Mouse (Mus musculus) hindbrain, embryonic 13.5 days (tissue): ENCODE data around the gene Ctbp2. TPM values are rescaled to one million over a fixed set of nuclear protein-coding genes. Genes with fewer than 3 reads are reported as not detected.

Source experiments
- ATAC-seq: fragments of 200-750 bp; cut with Nextera tagmentation; 2 replicates; pipeline ENCODE4 v1.8.0; 2017; ENCODE audit warnings: moderate TSS enrichment; ENCODE audit not compliant: low FRiP score
- H3K27ac ChIP-seq: fragments of 300-500 bp; sonication (generic); 2 replicates; pipeline ENCODE4 v1.5.1; 2015; ENCODE audit warnings: inconsistent platforms, mild to moderate bottlenecking, moderate library complexity
- H3K27me3 ChIP-seq: fragments of 300-500 bp; sonication (generic); 2 replicates; pipeline ENCODE4 v1.6.1; 2015; ENCODE audit warnings: mild to moderate bottlenecking, inconsistent platforms
- H3K36me3 ChIP-seq: fragments of 300-500 bp; sonication (generic); 2 replicates; pipeline ENCODE4 v1.6.1; 2015; ENCODE audit warnings: mild to moderate bottlenecking, inconsistent platforms
- H3K4me1 ChIP-seq: fragments of 300-500 bp; sonication (generic); replicated peaks from 2 replicates; pipeline ENCODE4 v1.6.1; 2015; ENCODE audit warnings: inconsistent platforms
- H3K4me2 ChIP-seq: fragments of 300-500 bp; sonication (generic); 2 replicates; pipeline ENCODE4 v1.6.1; 2015; ENCODE audit warnings: inconsistent platforms, mild to moderate bottlenecking, moderate library complexity
- H3K4me3 ChIP-seq: fragments of 300-500 bp; sonication (generic); 2 replicates; pipeline ENCODE4 v1.5.1; 2015; ENCODE audit warnings: mild to moderate bottlenecking, inconsistent platforms
- H3K9ac ChIP-seq: fragments of 300-500 bp; sonication (generic); 2 replicates; pipeline ENCODE4 v1.6.1; 2015; ENCODE audit warnings: mild to moderate bottlenecking, inconsistent platforms
- H3K9me3 ChIP-seq: fragments of 300-500 bp; sonication (generic); 2 replicates; pipeline ENCODE4 v1.6.1; 2016; ENCODE audit warnings: inconsistent platforms
- WGBS: fragments of 180-500 bp; shearing (Covaris S2); methylation state at CpG from one replicate; pipeline ENCODE4 v1.1.7; 2015; 5-methylcytosine and 5-hydroxymethylcytosine counted together
- polyA plus RNA-seq: library from polyadenylated mRNA; unstranded; fragments of >200 nt; fragmentation: Nextera tagmentation; extraction: Ambion mirVana; gene quantifications from 2 replicates; pipeline ENCODE4 v1.2.1, GENCODE M21; 2015

Gene Ctbp2
- polyA plus RNA-seq, 1 experiment from 2014 or later: 85.6 TPM

GRCm38 (mm10) chr7:132992967-132993615 is 131.1 kb downstream of the Ctbp2 start:
- no peak for ATAC-seq
- H3K9me3 ChIP-seq: no peaks in the 10 kb centered on the region

DNA sequence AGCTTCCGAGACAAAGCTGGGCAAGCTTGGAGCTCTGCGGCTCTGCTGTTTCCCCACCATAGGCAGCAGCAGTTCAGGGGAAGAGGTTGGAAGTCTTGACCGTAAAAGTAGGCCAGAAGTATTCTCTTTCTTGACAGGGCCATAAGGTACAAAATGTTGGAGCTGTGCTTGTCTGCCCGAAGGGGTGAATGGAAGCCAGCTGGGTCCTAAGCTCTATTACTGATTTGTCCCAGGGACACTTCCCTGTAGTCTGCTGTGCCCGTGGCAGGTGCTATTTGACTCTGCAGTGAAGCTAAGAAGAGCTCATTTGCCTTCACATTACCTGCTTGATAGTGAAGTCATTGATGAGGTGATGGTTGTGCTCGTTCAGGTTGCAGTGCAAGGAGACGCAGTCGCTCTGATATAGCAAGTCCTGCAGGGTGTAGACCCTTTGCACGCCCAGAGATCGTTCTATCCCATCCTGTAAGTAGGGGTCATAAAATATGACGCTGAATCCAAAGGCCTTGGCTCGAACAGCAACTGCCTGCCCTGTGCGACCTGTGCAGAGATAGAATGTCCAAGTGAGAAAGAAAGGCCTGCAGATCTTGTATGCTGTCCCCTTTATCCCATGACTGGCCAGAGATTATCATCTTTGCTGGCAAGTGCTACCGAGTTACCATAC is 132.8 kb downstream of the Ctbp2 start:
- Histone ChIP-seq H3K4me2 (no peak overlapping the region), H3K9me3 (no peaks in the 10 kb centered on the region), H3K36me3 (peaks cover 72% of the 10 kb centered on the region), H3K4me1 (peaks cover 24% of the 10 kb centered on the region), H3K9ac (no peak overlapping the region), H3K4me3 (no peak overlapping the region), H3K27ac (no peak overlapping the region), H3K27me3 (no peaks in the 10 kb centered on the region)
- ATAC-seq: no peak
- WGBS: 92% methylated on average over 14 of the region's 14 CpGs

More at GRCm38 (mm10) chr7:132992967-132993615, 131.1 kb downstream of the Ctbp2 start:
- Histone ChIP-seq H3K9ac (no peak overlapping the region), H3K36me3 (peaks cover 81% of the 10 kb centered on the region), H3K4me2 (no peak overlapping the region), H3K27me3 (no peaks in the 10 kb centered on the region), H3K27ac (no peak overlapping the region), H3K4me3 (no peak overlapping the region), H3K4me1 (peaks cover 24% of the 10 kb centered on the region)
- WGBS: 93% methylated on average over 9 of the region's 9 CpGs

DNA sequence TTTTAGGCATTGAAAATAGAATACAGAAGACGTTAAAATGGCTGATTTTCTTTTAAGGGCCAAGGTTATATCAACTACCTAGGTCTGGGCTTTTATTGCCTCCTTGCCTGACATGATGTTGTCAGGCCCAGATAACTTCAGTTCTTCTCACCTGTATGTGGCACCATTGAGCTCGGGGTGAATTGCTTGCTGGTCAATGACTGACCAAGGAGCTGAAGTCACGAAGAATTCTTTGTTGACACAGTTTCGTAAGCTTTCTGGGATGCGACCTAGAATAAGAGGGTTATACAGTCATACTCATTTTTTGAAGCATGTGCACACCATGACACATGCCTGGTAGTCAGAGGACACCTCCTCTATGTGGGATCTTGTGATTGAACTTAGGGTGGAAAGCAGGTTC is 134.3 kb downstream of the Ctbp2 start:
- ATAC-seq: no peak
- WGBS: 93% methylated on average over 5 of the region's 5 CpGs
- H3K36me3 ChIP-seq: peaks cover 60% of the 10 kb centered on the region

GRCm38 (mm10) chr7:132982639-132983038 is 141.5 kb downstream of the Ctbp2 start:
- ATAC-seq: no peak
- Histone ChIP-seq H3K4me2 (no peak overlapping the region), H3K9me3 (no peaks in the 10 kb centered on the region), H3K36me3 (peaks cover 40% of the 10 kb centered on the region), H3K9ac (no peak overlapping the region), H3K27me3 (no peaks in the 10 kb centered on the region), H3K4me1 (no peaks in the 10 kb centered on the region), H3K27ac (no peak overlapping the region), H3K4me3 (no peak overlapping the region)
- 46% methylated on average over 3 of the region's 3 CpGs for WGBS

More for the DNA sequence above, 134.3 kb downstream of the Ctbp2 start:
- no peak overlapping the region for H3K4me2 ChIP-seq
- no peak overlapping the region for H3K4me3 ChIP-seq
- no peak overlapping the region for H3K9ac ChIP-seq
- peaks cover 11% of the 10 kb centered on the region for H3K4me1 ChIP-seq
- H3K27me3 ChIP-seq: no peaks in the 10 kb centered on the region
- H3K9me3 ChIP-seq: no peaks in the 10 kb centered on the region
- H3K27ac ChIP-seq: no peak overlapping the region

DNA sequence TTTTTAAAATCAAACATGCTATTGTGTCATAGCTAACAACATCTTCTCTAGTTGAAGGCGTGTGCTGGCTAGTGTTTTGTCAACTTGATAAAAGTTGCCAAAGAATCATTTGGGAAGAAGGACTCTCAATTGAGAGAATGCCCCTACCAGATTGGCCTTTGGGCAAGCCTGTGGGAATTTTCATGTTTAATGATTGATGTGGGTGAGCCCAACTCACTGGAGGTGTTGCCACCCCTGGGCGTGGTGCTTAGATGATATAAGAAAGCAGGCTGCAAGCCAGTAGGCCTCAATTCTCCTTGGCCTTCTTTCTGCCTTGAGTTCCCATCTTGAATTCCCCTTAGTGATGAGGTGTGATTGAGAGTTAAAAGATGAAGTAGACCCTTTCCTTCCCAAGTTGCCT is 146.2 kb downstream of the Ctbp2 start:
- no peak for ATAC-seq
- Histone ChIP-seq H3K9me3 (no peaks in the 10 kb centered on the region), H3K9ac (no peak overlapping the region), H3K36me3 (peaks cover 32% of the 10 kb centered on the region), H3K27me3 (no peaks in the 10 kb centered on the region), H3K27ac (no peak overlapping the region), H3K4me2 (no peak overlapping the region), H3K4me1 (peaks cover 3% of the 10 kb centered on the region; the same call in 1 of the 2 replicates), H3K4me3 (no peak overlapping the region)
- 96% methylated on average over 2 of the region's 2 CpGs for WGBS

- no peak overlapping the region for H3K27ac ChIP-seq
These were observed 148.1 kb downstream of the Ctbp2 start for GRCm38 (mm10) chr7:132976079-132976478.

DNA sequence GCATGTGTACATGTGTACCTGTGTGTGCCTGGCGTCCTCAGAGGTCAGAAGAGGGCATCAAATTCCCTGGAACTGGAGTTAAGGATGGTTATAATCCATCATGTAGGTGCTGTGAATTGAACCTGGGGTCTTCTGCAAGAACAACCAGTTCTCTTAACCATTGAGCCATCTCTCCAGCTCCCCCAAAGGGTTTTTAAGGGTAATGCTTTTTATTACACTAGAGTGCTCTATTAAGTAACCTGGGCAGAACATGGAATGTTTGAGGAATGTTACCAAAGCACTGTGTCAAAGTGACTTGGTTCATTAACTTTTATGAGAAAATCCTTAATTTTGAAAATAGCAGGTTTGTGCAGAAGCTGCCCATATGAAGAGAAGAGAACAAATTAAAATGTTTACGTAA is 152.1 kb downstream of the Ctbp2 start:
- H3K36me3 ChIP-seq: peaks cover 12% of the 10 kb centered on the region
- H3K27ac ChIP-seq: no peak overlapping the region
- no peak for ATAC-seq
- WGBS: 96% methylated on average over 2 of the region's 2 CpGs
- H3K9me3 ChIP-seq: no peaks in the 10 kb centered on the region
- H3K9ac ChIP-seq: no peak overlapping the region
- peaks cover 3% of the 10 kb centered on the region; the same call in 1 of the 2 replicates for H3K4me1 ChIP-seq
- no peak overlapping the region for H3K4me2 ChIP-seq
- no peaks in the 10 kb centered on the region for H3K27me3 ChIP-seq
- H3K4me3 ChIP-seq: no peak overlapping the region

More at GRCm38 (mm10) chr7:132976079-132976478, 148.1 kb downstream of the Ctbp2 start:
- H3K9me3 ChIP-seq: no peaks in the 10 kb centered on the region
- peaks cover 3% of the 10 kb centered on the region; the same call in 1 of the 2 replicates for H3K4me1 ChIP-seq
- no peaks in the 10 kb centered on the region for H3K27me3 ChIP-seq
- ATAC-seq: no peak
- no peak overlapping the region for H3K4me3 ChIP-seq
- no peak overlapping the region for H3K9ac ChIP-seq
- no peak overlapping the region for H3K4me2 ChIP-seq
- peaks cover 19% of the 10 kb centered on the region for H3K36me3 ChIP-seq
- 73% methylated on average over 2 of the region's 2 CpGs for WGBS

GRCm38 (mm10) chr7:132965707-132966106 is 158.4 kb downstream of the Ctbp2 start:
- 89% methylated on average over 2 of the region's 2 CpGs for WGBS
- Histone ChIP-seq H3K4me3 (no peak overlapping the region), H3K4me2 (no peak overlapping the region), H3K9ac (no peak overlapping the region), H3K36me3 (no peaks in the 10 kb centered on the region), H3K27ac (no peak overlapping the region), H3K27me3 (no peaks in the 10 kb centered on the region), H3K4me1 (no peaks in the 10 kb centered on the region), H3K9me3 (no peaks in the 10 kb centered on the region)
- no peak for ATAC-seq

GRCm38 (mm10) chr7:132964395-132964794 is 159.8 kb downstream of the Ctbp2 start:
- Histone ChIP-seq H3K4me1 (no peaks in the 10 kb centered on the region), H3K9ac (no peak overlapping the region), H3K4me2 (no peak overlapping the region), H3K27ac (no peak overlapping the region), H3K36me3 (no peaks in the 10 kb centered on the region), H3K27me3 (no peaks in the 10 kb centered on the region), H3K4me3 (no peak overlapping the region), H3K9me3 (no peaks in the 10 kb centered on the region)
- 95% methylated on average over 3 of the region's 3 CpGs for WGBS
- ATAC-seq: no peak

- no peak for ATAC-seq
- no peaks in the 10 kb centered on the region for H3K27me3 ChIP-seq
- no peaks in the 10 kb centered on the region for H3K36me3 ChIP-seq
- H3K4me1 ChIP-seq: peaks cover 5% of the 10 kb centered on the region
- H3K9ac ChIP-seq: no peak overlapping the region
- no peak overlapping the region for H3K4me2 ChIP-seq
- 92% methylated on average over 3 of the region's 3 CpGs for WGBS
- no peak overlapping the region for H3K4me3 ChIP-seq
- H3K9me3 ChIP-seq: no peaks in the 10 kb centered on the region
- H3K27ac ChIP-seq: no peak overlapping the region
These were observed 173.5 kb downstream of the Ctbp2 start for GRCm38 (mm10) chr7:132950613-132951012.

GRCm38 (mm10) chr7:132949968-132950367 is 174.2 kb downstream of the Ctbp2 start:
- 84% methylated on average over 4 of the region's 4 CpGs for WGBS
- ATAC-seq: no peak

DNA sequence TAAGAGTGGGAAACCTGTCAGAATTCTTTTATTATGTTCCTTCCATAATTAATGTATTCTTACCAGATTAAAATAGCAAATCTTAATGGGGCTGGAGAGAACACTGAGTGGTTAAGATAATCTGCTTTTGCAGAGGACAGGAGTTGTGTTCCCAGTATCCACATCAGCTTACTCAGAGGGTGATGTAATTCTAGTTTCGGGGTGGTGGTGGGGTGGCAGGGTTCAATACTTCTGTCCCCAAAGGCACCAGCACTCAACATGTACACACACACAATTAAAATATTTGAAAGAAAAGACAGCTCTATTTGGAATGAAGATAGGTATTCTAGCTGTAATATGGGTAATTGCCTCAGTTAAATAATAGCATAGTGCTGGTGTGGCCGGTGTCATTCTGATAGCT is 183.6 kb downstream of the Ctbp2 start:
- ATAC-seq: no peak
- Histone ChIP-seq H3K4me1 (no peaks in the 10 kb centered on the region), H3K36me3 (no peaks in the 10 kb centered on the region), H3K4me3 (no peak overlapping the region), H3K27me3 (no peaks in the 10 kb centered on the region), H3K9me3 (no peaks in the 10 kb centered on the region), H3K9ac (no peak overlapping the region), H3K4me2 (no peak overlapping the region), H3K27ac (no peak overlapping the region)
- 86% methylated on average over 2 of the region's 2 CpGs for WGBS

More at GRCm38 (mm10) chr7:132949968-132950367, 174.2 kb downstream of the Ctbp2 start:
- Histone ChIP-seq H3K4me1 (peaks cover 5% of the 10 kb centered on the region; the same call in 1 of the 2 replicates), H3K9ac (no peak overlapping the region), H3K4me3 (no peak overlapping the region), H3K9me3 (no peaks in the 10 kb centered on the region), H3K27me3 (no peaks in the 10 kb centered on the region), H3K27ac (no peak overlapping the region), H3K4me2 (no peak overlapping the region), H3K36me3 (no peaks in the 10 kb centered on the region)

GRCm38 (mm10) chr7:132939118-132939517 is 185.0 kb downstream of the Ctbp2 start:
- no peak overlapping the region for H3K4me3 ChIP-seq
- no peaks in the 10 kb centered on the region for H3K36me3 ChIP-seq
- H3K27ac ChIP-seq: no peak overlapping the region
- no peaks in the 10 kb centered on the region for H3K4me1 ChIP-seq
- no peak for ATAC-seq
- 92% methylated on average over 2 of the region's 2 CpGs for WGBS
- H3K9me3 ChIP-seq: no peaks in the 10 kb centered on the region
- no peaks in the 10 kb centered on the region for H3K27me3 ChIP-seq
- no peak overlapping the region for H3K4me2 ChIP-seq
- H3K9ac ChIP-seq: no peak overlapping the region
